Mouse (Mus musculus) spleen, postnatal 36 days (tissue): Measurements from ENCODE around the gene Slc34a3.
A peak's percentile ranks its signal among the peaks of the same experiment; 100 is the strongest.

Experiments
- DNase-seq, 2 experiments: peaks; one replicate each; pipeline ENCODE4 v3.0.0; 2022; ENCODE audit warnings: low spot score in 2 of 2, mixed read lengths in 1 of 2

The Slc34a3 gene

GRCm38 (mm10) chr2:25194486-25195171 lies 39.5 kb downstream of the Slc34a3 start:
- DNase-seq, result peak; percentile 60

- no peak for DNase-seq
Measured at GRCm38 (mm10) chr2:25194006-25194405, 40.2 kb downstream of the Slc34a3 start.

- DNase-seq, result peak; percentile 79 to 82
Measured at GRCm38 (mm10) chr2:25193330-25193770, 40.8 kb downstream of the Slc34a3 start.

GRCm38 (mm10) chr2:25187841-25188240 lies 46.3 kb downstream of the Slc34a3 start:
- DNase-seq, result no peak

- DNase-seq, result no peak
Measured at GRCm38 (mm10) chr2:25186575-25186930, 47.6 kb downstream of the Slc34a3 start.

- peak; percentile 57 to 64 for DNase-seq
Measured at GRCm38 (mm10) chr2:25185625-25186574, 48.3 kb downstream of the Slc34a3 start.

GRCm38 (mm10) chr2:25184496-25184895 lies 49.7 kb downstream of the Slc34a3 start:
- DNase-seq, result no peak

- DNase-seq, result peak; percentile 62 to 64
Measured at GRCm38 (mm10) chr2:25183336-25183735, 50.8 kb downstream of the Slc34a3 start.

- DNase-seq, result no peak
Measured at GRCm38 (mm10) chr2:25182664-25183063, 51.5 kb downstream of the Slc34a3 start.

- DNase-seq, result no peak
Measured at GRCm38 (mm10) chr2:25181891-25182397, 52.2 kb downstream of the Slc34a3 start.

- DNase-seq, result peak; percentile 48 to 50
Measured at GRCm38 (mm10) chr2:25180973-25181890, 52.9 kb downstream of the Slc34a3 start.

- DNase-seq, result peak; percentile 93 to 94
Measured at GRCm38 (mm10) chr2:25180478-25180903, 53.7 kb downstream of the Slc34a3 start, which contains the start of gene Nrarp. Gene Nrarp (plus strand): TSS chr2:25180758.

GRCm38 (mm10) chr2:25179566-25180217 lies 54.5 kb downstream of the Slc34a3 start:
- DNase-seq, result no peak
